Mouse (Mus musculus) kidney, postnatal 0 days (tissue): ENCODE measurements around the gene Topaz1. TPM values are rescaled to one million over a fixed set of nuclear protein-coding genes. Genes with fewer than 3 reads are reported as not detected.
A peak's percentile ranks its signal among the peaks of the same experiment; 100 is the strongest.
"Not testable (repeated sequence)": the region's sequence is repeated elsewhere in the genome, so short reads cannot be mapped to it uniquely, and the experiment has no call there.

Source experiments
- ATAC-seq: fragments of 200-750 bp; cut with Nextera tagmentation; replicated peaks from 2 replicates; pipeline ENCODE4 v1.8.0; 2017; ENCODE audit warnings: low read depth, moderate number of reproducible peaks, moderate TSS enrichment, moderate library complexity; ENCODE audit not compliant: low FRiP score
- DNase-seq: peaks from one replicate; pipeline ENCODE4 v3.0.0-alpha.2; 2016; ENCODE audit warnings: low spot score
- H3K27ac ChIP-seq: fragments of 300-500 bp; sonication (generic); 2 replicates; pipeline ENCODE4 v1.5.1; 2014; ENCODE audit warnings: mild to moderate bottlenecking
- H3K27me3 ChIP-seq: fragments of 300-500 bp; sonication (generic); 2 replicates; pipeline ENCODE4 v1.6.1; 2014; ENCODE audit warnings: low read length, mixed read lengths; ENCODE audit not compliant: insufficient read depth
- H3K36me3 ChIP-seq: fragments of 300-500 bp; sonication (generic); 2 replicates; pipeline ENCODE4 v1.6.1; 2014; ENCODE audit warnings: low read length, mixed read lengths; ENCODE audit not compliant: insufficient read depth
- H3K4me1 ChIP-seq: fragments of 300-500 bp; sonication (generic); replicated peaks from 2 replicates; pipeline ENCODE4 v1.6.1; 2014; ENCODE audit warnings: antibody characterized with exemption, low read length, mixed read lengths; ENCODE audit not compliant: insufficient read depth
- H3K4me2 ChIP-seq: fragments of 300-500 bp; sonication (generic); 2 replicates; pipeline ENCODE4 v1.6.1; 2014; ENCODE audit warnings: mild to moderate bottlenecking, low read length, moderate library complexity, mixed read lengths
- H3K4me3 ChIP-seq: fragments of 300-500 bp; sonication (generic); replicated peaks from 2 replicates; pipeline ENCODE4 v1.5.1; 2014; ENCODE audit warnings: low read depth, low read length
- H3K9ac ChIP-seq: fragments of 300-500 bp; sonication (generic); 2 replicates; pipeline ENCODE4 v1.6.1; 2014; ENCODE audit warnings: low read depth, low read length
- H3K9me3 ChIP-seq: fragments of 300-500 bp; sonication (generic); replicated peaks from 2 replicates; pipeline ENCODE4 v1.6.1; 2016; ENCODE audit warnings: low read length, inconsistent platforms, mixed read lengths
- CTCF ChIP-seq: IDR thresholded peaks from 2 replicates; pipeline ENCODE4 v1.5.1; 2016; ENCODE audit warnings: antibody characterized with exemption, low read depth, mild to moderate bottlenecking, moderate library complexity
- WGBS: fragments of 180-500 bp; shearing (Covaris S2); extraction: QIAGEN DNeasy Blood & Tissue Kit; methylation state at CpG from one replicate; pipeline ENCODE4 v1.1.7; 2014; 5-methylcytosine and 5-hydroxymethylcytosine counted together
- polyA plus RNA-seq: library from polyadenylated mRNA; unstranded; fragments of >200 nt; fragmentation: Nextera tagmentation; extraction: Ambion mirVana; gene quantifications from 2 replicates; pipeline ENCODE4 v1.2.1, GENCODE M21; 2015

Topaz1 gene
- polyA plus RNA-seq, 1 experiment from 2014 or later = not detected

DNA sequence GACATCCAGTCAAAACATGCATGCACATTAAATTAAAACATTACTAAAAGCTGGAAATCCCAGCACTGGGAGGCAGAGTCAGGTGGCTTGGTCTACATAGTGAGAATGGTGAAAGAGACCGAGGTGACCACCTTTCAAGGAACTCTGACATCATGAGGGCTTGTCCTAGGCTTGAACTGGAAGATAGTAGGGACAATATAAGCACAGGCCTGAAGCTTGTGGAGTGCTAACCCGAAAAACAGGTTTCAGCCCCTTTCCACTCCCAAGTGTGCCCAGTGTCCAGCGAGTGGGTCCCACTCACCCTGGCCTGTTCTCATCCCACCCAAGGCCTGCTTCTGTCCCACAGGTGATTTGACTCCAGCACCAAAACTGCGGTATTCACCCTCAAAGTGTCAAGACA lies 90.1 kb downstream of the Topaz1 start:
- TF ChIP-seq CTCF = no peak
- 87% methylated on average over 4 of the region's 4 CpGs for WGBS
- no peaks in the 10 kb centered on the region for H3K36me3 ChIP-seq
- H3K9ac ChIP-seq = no peak overlapping the region
- no peaks in the 10 kb centered on the region for H3K27me3 ChIP-seq
- no peaks in the 10 kb centered on the region for H3K4me1 ChIP-seq
- DNase-seq = no peak
- no peak overlapping the region for H3K4me2 ChIP-seq
- H3K27ac ChIP-seq = no peak overlapping the region
- ATAC-seq = no peak
- H3K9me3 ChIP-seq = no peaks in the 10 kb centered on the region
- no peak overlapping the region for H3K4me3 ChIP-seq

DNA sequence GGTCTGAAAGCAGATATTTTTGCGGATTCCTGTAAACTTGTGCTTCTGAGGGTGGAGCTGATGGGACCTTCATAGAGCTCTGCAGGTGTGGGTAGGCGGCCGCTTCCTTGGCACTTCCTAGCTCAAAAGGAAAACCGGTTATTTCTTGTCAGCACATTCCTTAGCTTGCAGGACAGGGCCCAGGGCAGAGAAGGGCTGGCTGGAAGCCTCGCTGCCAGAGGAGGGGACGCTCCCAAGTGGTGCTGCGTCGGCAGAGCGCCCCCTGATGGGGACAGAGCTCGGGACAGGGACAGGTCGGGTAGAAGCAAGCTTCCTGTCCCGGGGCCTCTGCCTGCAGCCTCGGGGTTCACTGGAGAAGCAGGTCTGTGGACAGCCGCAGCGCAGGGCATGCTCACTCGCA lies 90.5 kb downstream of the Topaz1 start:
- no peak overlapping the region for H3K27ac ChIP-seq
- peak; percentile 64 for TF ChIP-seq CTCF

GRCm38 (mm10) chr9:122843760-122844159 lies 96.6 kb downstream of the Topaz1 start, which contains the start of gene Gm35549:
Gene Gm35549 (minus strand): TSS chr9:122844035.
- DNase-seq (no peak), ATAC-seq (no peak)
- no peak within 1 kb of the TSS for H3K9ac ChIP-seq
- WGBS = 70% methylated on average over 3 of the region's 3 CpGs
- no peak for TF ChIP-seq CTCF
- no peaks in the 10 kb centered on the region for H3K27me3 ChIP-seq
- no peak within 1 kb of the TSS for H3K4me2 ChIP-seq
- H3K4me1 ChIP-seq = no peaks in the 10 kb centered on the region
- no peaks in the 10 kb centered on the region for H3K9me3 ChIP-seq
- 0 out of 2 replicates have a peak, but pooled peaks cover 3% of the 10 kb centered on the region for H3K36me3 ChIP-seq
- no peak within 1 kb of the TSS for H3K27ac ChIP-seq
- no peak within 1 kb of the TSS for H3K4me3 ChIP-seq

More for the DNA sequence above, 90.5 kb downstream of the Topaz1 start:
- no peaks in the 10 kb centered on the region for H3K36me3 ChIP-seq
- no peaks in the 10 kb centered on the region for H3K9me3 ChIP-seq
- no peaks in the 10 kb centered on the region for H3K27me3 ChIP-seq
- peak; percentile 73 for ATAC-seq
- H3K9ac ChIP-seq = no peak overlapping the region
- no peak overlapping the region for H3K4me3 ChIP-seq
- H3K4me2 ChIP-seq = no peak overlapping the region
- peak; percentile 30 for DNase-seq
- WGBS = 29% methylated on average over 15 of the region's 16 CpGs
- H3K4me1 ChIP-seq = no peaks in the 10 kb centered on the region

DNA sequence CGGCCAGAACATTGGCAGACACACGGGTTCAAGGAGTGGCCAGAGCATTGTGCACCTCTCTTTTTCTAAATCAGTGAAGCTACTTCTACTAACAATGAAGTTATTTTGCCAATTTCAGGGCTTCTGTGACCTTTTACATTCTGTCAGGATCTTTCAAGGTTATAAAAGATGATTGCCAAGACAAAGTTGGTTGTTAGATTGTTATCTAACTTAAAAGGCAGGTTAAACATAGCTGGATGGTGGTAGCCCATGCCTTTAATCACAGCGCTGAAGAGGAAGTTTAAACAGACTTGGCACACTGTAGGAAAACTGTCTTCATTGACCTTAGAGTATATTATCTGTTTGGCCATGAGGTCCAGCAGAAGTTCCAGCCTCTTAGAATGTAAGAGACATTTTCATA lies 98.5 kb downstream of the Topaz1 start:
- TF ChIP-seq CTCF = no peak
- Histone ChIP-seq H3K9me3 (no peaks in the 10 kb centered on the region), H3K4me2 (no peak overlapping the region), H3K27me3 (no peaks in the 10 kb centered on the region), H3K27ac (no peak overlapping the region), H3K36me3 (0 out of 2 replicates have a peak, but pooled peaks cover 6% of the 10 kb centered on the region), H3K4me1 (no peaks in the 10 kb centered on the region), H3K4me3 (no peak overlapping the region), H3K9ac (no peak overlapping the region)
- DNase-seq (no peak), ATAC-seq (no peak)
- WGBS = 83% methylated on average over 3 of the region's 3 CpGs

GRCm38 (mm10) chr9:122846156-122846555 lies 99.0 kb downstream of the Topaz1 start:
- ATAC-seq = no peak
- H3K27ac ChIP-seq = no peak overlapping the region
- H3K27me3 ChIP-seq = no peaks in the 10 kb centered on the region
- no peak overlapping the region for H3K4me2 ChIP-seq
- no peak for TF ChIP-seq CTCF
- H3K4me3 ChIP-seq = no peak overlapping the region
- DNase-seq = no peak
- no peak overlapping the region for H3K9ac ChIP-seq
- peaks cover 10% of the 10 kb centered on the region; the same call in 1 of the 2 replicates for H3K36me3 ChIP-seq
- no peaks in the 10 kb centered on the region for H3K9me3 ChIP-seq
- H3K4me1 ChIP-seq = no peaks in the 10 kb centered on the region

DNA sequence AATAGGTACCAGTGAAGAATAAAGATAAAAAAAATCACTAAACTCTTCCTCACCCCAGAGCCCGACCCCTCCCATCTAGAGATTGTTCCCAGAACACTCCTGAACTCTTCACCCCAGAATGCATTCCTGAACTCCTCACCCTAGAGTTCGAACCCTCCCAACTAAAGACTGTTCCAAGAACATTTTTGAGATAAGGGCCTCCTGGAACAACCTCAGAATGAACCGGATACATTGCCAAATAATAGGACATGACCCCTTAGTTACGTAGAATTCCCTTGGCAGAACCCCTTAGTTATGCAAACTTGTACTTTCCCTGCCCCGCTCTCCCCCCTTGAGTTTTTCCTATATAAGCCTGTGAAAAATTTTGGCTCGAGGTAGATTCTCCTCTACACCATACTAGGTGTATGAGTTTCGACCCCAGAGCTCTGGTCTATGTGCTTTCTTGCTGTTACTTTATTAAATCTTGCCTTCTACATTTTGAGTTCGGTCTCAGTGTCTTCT lies 100.7 kb downstream of the Topaz1 start:
- not testable (repeated sequence) for H3K4me2 ChIP-seq, H3K4me1 ChIP-seq, H3K27ac ChIP-seq, H3K27me3 ChIP-seq, DNase-seq, H3K4me3 ChIP-seq, ATAC-seq, H3K9ac ChIP-seq, H3K9me3 ChIP-seq
- H3K36me3 ChIP-seq = peaks cover 26% of the 10 kb centered on the region
- 84% methylated on average over 7 of the region's 8 CpGs for WGBS

Other genes with a start within 250 kb of the Topaz1 start
- gene Tcaim, start 58.2 kb downstream of the Topaz1 start, polyA plus RNA-seq = 5.9 and 6.0 TPM in 2 replicates
- 0.20 TPM in 1 of 2 replicates, not detected in the other for gene Gm35549, start 96.7 kb downstream of the Topaz1 start, polyA plus RNA-seq
- gene Zfp445, start 118.7 kb downstream of the Topaz1 start, polyA plus RNA-seq = 33.0 and 35.0 TPM in 2 replicates
- gene Zkscan7, start 138.3 kb downstream of the Topaz1 start, polyA plus RNA-seq = 3.7 and 4.3 TPM in 2 replicates
- gene Zfp105, start 175.7 kb downstream of the Topaz1 start, polyA plus RNA-seq = 17.0 and 18.9 TPM in 2 replicates
- gene 1110059G10Rik, start 203.7 kb downstream of the Topaz1 start, polyA plus RNA-seq = 44.0 and 47.3 TPM in 2 replicates
- gene Kif15, start 203.7 kb downstream of the Topaz1 start, polyA plus RNA-seq = 18.1 and 19.5 TPM in 2 replicates